Mouse (Mus musculus) E14TG2a.4 (cell line): ENCODE data around the gene Mrps27.

Experiments used
- H3K27me3 ChIP-seq: 2 replicates; pipeline ENCODE4 v1.6.1; 2014; ENCODE audit warnings: low read length, control low read depth; ENCODE audit not compliant: insufficient read depth
- H3K36me3 ChIP-seq: 2 replicates; pipeline ENCODE4 v1.6.1; 2014; ENCODE audit warnings: low read length, control low read depth; ENCODE audit not compliant: insufficient read depth
- H3K4me1 ChIP-seq: replicated peaks from 2 replicates; pipeline ENCODE4 v1.6.1; 2014; ENCODE audit warnings: low read depth, low read length, control low read depth
- H3K4me3 ChIP-seq: replicated peaks from 2 replicates; pipeline ENCODE4 v1.5.1; 2014; ENCODE audit warnings: mild to moderate bottlenecking, low read length
- H3K9me3 ChIP-seq: 2 replicates; pipeline ENCODE4 v1.6.1; 2014; ENCODE audit warnings: low read length, control low read depth
- CTCF ChIP-seq: conservative IDR thresholded peaks from 2 replicates; pipeline ENCODE4 v1.5.1; 2014; ENCODE audit warnings: low read length
- NANOG ChIP-seq: IDR thresholded peaks from 2 replicates; pipeline ENCODE4 v1.6.1; 2014; ENCODE audit warnings: borderline replicate concordance, low read length, mixed read lengths
- POU5F1 ChIP-seq: IDR thresholded peaks from 2 replicates; pipeline ENCODE4 v1.6.1; 2014; ENCODE audit warnings: low read length, borderline replicate concordance

Mrps27 gene

DNA sequence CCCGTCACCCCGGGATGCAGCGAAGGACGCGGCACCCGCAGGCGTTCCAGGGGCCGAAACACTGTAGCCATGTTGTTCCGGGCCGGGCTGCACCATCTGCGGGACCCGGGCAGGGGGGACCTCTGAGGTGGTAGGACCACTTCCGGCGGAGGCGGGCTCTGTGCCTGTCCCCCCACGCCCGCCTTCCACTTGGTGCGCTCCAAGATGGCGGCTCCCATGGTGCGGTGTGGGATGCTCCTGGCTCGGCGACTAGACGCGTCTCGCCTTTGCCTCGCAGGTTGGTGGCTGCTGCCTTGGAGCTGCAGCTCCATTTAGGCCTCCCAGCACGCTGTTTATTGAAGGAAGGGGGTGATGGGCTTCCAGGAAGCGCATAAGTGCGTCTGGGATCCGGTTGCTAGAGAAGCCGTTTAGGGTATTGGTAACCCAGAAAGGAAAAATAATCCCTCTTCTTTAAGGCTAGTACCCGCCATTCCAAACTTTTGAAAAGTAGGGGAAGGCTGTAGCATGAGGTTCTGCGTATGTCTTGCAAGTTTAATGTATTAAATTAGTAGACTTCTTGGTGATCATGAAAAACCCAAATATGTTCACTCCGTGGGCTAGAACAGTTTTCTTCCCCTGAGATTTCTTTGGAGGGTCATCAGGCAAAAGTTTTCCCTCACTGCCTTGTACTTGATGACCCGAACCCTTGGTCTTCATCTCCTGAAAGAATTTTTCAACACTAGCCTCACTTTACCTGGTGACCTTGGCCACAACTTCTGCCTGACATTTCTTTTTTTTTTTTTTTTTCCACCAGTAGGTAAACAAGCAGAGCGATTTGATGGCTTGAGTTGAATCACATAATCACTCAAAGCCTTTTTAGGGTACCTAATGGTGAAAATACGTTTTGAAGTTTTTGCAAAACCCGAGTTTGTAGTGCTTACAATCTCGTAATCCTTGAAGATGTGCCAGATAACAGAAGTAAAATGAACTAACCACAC lies at the start of gene Mrps27, which contains the start of gene Ptcd2:
TSS of gene Mrps27 (plus strand) at position 188 of the 977 bp plus-strand sequence.
TSS of gene Ptcd2 (minus strand) at position 107 of the 977 bp plus-strand sequence.
- H3K27me3 ChIP-seq: no peaks in the 10 kb centered on the region
- H3K9me3 ChIP-seq: no peaks in the 10 kb centered on the region
- H3K4me1 ChIP-seq: peaks cover 42% of the 10 kb centered on the region
- TF ChIP-seq NANOG: no peak
- TF ChIP-seq POU5F1: no peak
- TF ChIP-seq CTCF: no peak
- peak within 1 kb of the TSS; percentile 100 for H3K4me3 ChIP-seq
- H3K36me3 ChIP-seq: peaks cover 66% of the 10 kb centered on the region

DNA sequence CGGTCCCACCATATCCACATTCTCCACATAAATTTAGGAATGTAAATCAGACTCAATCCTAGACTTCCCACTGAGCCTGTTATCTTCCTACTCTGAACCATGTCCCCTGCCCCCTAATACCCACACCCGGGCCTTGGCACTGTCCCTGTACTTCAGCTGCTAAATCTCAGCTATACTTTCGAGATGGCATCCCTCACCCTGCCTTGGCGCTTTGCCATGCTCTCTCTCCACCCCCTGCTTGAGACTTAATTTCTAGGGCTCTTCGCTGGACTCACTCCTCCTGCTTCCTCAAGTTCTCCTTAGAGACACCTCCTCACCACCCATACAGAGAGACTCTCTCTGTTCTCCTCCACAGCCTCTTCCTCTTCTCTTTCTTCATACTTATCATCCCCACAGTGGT lies 44.7 kb upstream of the Mrps27 start:
- Histone ChIP-seq H3K4me1 (peaks cover 5% of the 10 kb centered on the region), H3K9me3 (no peaks in the 10 kb centered on the region), H3K27me3 (peaks cover 6% of the 10 kb centered on the region; the same call in 1 of the 2 replicates), H3K36me3 (no peaks in the 10 kb centered on the region), H3K4me3 (no peak overlapping the region)
- TF ChIP-seq POU5F1: no peak
- TF ChIP-seq CTCF: no peak
- no peak for TF ChIP-seq NANOG

DNA sequence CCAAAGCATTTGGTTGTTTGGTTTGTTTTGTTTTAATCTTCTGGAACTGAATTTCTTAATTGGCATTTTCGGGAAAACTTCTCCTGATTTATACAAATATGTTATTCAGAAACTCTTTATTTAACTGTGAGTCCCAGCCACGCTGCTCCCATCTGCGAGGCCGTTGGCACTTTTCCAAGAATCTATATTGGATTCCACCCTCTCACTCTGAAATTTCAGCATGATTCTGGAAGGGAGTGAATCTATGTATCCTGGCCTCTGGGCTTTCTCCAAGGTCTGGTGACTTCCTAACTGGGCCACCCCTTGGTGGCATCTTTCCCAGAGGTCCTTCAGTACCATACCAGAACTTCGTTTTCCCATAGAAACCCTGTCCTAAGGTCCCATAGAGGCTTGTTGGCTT lies 40.7 kb upstream of the Mrps27 start:
- H3K36me3 ChIP-seq: no peaks in the 10 kb centered on the region
- peaks cover 9% of the 10 kb centered on the region; the same call in 1 of the 2 replicates for H3K27me3 ChIP-seq
- H3K4me1 ChIP-seq: peaks cover 5% of the 10 kb centered on the region

GRCm38 (mm10) chr13:99304365-99304764 lies 40.2 kb upstream of the Mrps27 start:
- Histone ChIP-seq H3K4me3 (no peak overlapping the region), H3K9me3 (no peaks in the 10 kb centered on the region)
- TF ChIP-seq CTCF: no peak
- TF ChIP-seq NANOG: no peak

More for the DNA sequence above, 40.7 kb upstream of the Mrps27 start:
- TF ChIP-seq POU5F1 (no peak), CTCF (no peak), NANOG (no peak)
- H3K9me3 ChIP-seq: no peaks in the 10 kb centered on the region
- no peak overlapping the region for H3K4me3 ChIP-seq

GRCm38 (mm10) chr13:99305186-99305585 lies 39.4 kb upstream of the Mrps27 start:
- Histone ChIP-seq H3K27me3 (peaks cover 5% of the 10 kb centered on the region; the same call in 1 of the 2 replicates), H3K4me3 (no peak overlapping the region), H3K9me3 (no peaks in the 10 kb centered on the region), H3K4me1 (peaks cover 5% of the 10 kb centered on the region), H3K36me3 (no peaks in the 10 kb centered on the region)
- TF ChIP-seq POU5F1 (no peak), NANOG (no peak), CTCF (no peak)

More at GRCm38 (mm10) chr13:99304365-99304764, 40.2 kb upstream of the Mrps27 start:
- peaks cover 5% of the 10 kb centered on the region for H3K4me1 ChIP-seq
- peaks cover 9% of the 10 kb centered on the region; the same call in 1 of the 2 replicates for H3K27me3 ChIP-seq
- no peaks in the 10 kb centered on the region for H3K36me3 ChIP-seq

- Histone ChIP-seq H3K4me3 (no peak overlapping the region), H3K9me3 (no peaks in the 10 kb centered on the region)
- TF ChIP-seq POU5F1: no peak
- no peak for TF ChIP-seq CTCF
- TF ChIP-seq NANOG: no peak
Observed at GRCm38 (mm10) chr13:99306164-99306563, 38.4 kb upstream of the Mrps27 start.

GRCm38 (mm10) chr13:99307930-99308359 lies 36.6 kb upstream of the Mrps27 start:
- H3K4me1 ChIP-seq: peaks cover 5% of the 10 kb centered on the region
- peaks cover 5% of the 10 kb centered on the region; the same call in 1 of the 2 replicates for H3K27me3 ChIP-seq
- no peak overlapping the region for H3K4me3 ChIP-seq
- no peaks in the 10 kb centered on the region for H3K9me3 ChIP-seq
- TF ChIP-seq NANOG (no peak), CTCF (no peak), POU5F1 (no peak)
- H3K36me3 ChIP-seq: no peaks in the 10 kb centered on the region

More at GRCm38 (mm10) chr13:99306164-99306563, 38.4 kb upstream of the Mrps27 start:
- Histone ChIP-seq H3K4me1 (peaks cover 5% of the 10 kb centered on the region), H3K27me3 (peaks cover 5% of the 10 kb centered on the region; the same call in 1 of the 2 replicates), H3K36me3 (no peaks in the 10 kb centered on the region)

DNA sequence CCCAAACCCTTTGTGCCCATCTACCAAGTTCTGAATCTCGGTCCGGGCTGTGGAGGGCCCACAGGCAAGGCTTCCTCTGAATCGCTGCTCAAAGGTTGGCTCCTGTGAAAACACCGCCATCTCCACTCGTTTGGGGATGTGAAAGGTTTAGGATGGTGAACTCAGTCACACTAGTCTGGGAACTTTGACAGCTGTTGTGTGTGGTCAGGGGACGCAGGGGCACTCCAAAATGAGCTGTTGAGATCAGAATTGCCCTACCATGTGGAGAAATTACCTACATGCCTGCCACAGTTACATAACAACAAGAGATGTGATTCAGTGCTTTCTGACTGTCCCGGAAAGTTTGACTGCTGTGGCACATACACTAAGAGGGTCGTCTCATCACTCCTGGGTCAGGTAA lies 36.2 kb upstream of the Mrps27 start:
- no peaks in the 10 kb centered on the region for H3K36me3 ChIP-seq
- no peaks in the 10 kb centered on the region for H3K9me3 ChIP-seq
- H3K27me3 ChIP-seq: peaks cover 5% of the 10 kb centered on the region; the same call in 1 of the 2 replicates
- H3K4me3 ChIP-seq: no peak overlapping the region
- TF ChIP-seq NANOG (no peak), POU5F1 (no peak), CTCF (no peak)
- H3K4me1 ChIP-seq: peaks cover 5% of the 10 kb centered on the region
